ENCODE assay signal across 21 mouse cellular contexts in the genomic region with DNA sequence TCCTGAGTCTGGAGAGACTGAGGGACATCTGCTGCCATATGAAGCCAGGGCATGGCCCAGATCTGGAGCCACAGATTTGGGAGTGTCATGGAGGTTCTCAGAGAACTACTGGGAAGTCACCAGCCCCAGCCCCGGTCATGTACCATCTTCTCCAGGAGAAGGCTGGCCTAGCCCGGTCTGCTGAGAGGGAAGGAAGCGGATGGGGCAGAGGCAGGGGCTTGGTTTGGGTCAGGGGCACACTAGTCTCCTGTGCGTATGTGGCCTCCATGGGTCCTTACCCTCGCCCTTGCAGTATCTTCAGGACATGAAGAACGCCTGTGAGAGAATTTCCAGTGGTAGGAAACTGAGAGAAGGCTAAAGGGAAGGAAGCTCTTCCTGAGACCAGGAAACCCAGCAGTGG. TPM values are rescaled to one million over a fixed set of nuclear protein-coding genes. Genes with fewer than 3 reads are reported as not detected.
"Had no signal": no experiment of that assay in that cellular context is flagged by ENCODE, and none has a peak within 500 bp of the region (broad histone marks: within the 10 kb centered on the region; RNA-seq: fewer than 3 reads in every experiment).

No protein-coding gene starts in this region.

- H3K27ac ChIP-seq: liver, embryonic 14.5 days; lung, embryonic 15.5 days; macrophage; midbrain, embryonic 12.5 days; midbrain, embryonic 15.5 days; neural tube, embryonic 12.5 days; stomach, embryonic 15.5 days; stomach, postnatal 0 days had no signal

- H3K4me2 ChIP-seq: lung, embryonic 15.5 days; midbrain, embryonic 12.5 days; midbrain, embryonic 15.5 days; neural tube, embryonic 12.5 days; stomach, embryonic 15.5 days had no signal

- H3K4me1 ChIP-seq: lung, embryonic 15.5 days; megakaryocyte, embryonic 14.5 days; midbrain, embryonic 15.5 days; neural tube, embryonic 12.5 days; stomach, embryonic 15.5 days had no signal

- H3K27me3 ChIP-seq: lung, embryonic 15.5 days; midbrain, embryonic 12.5 days; midbrain, embryonic 15.5 days; neural tube, embryonic 12.5 days; stomach, embryonic 15.5 days had no signal

- H3K9ac ChIP-seq: liver, embryonic 14.5 days; lung, embryonic 15.5 days; midbrain, embryonic 12.5 days; midbrain, embryonic 15.5 days; neural tube, embryonic 12.5 days; stomach, embryonic 15.5 days had no signal

- ATAC-seq: lung, postnatal 0 days; midbrain, embryonic 15.5 days had no signal

- H3K4me3 ChIP-seq: lung, embryonic 15.5 days; megakaryocyte, embryonic 14.5 days; midbrain, embryonic 12.5 days; midbrain, embryonic 15.5 days; neural tube, embryonic 12.5 days; stomach, embryonic 15.5 days had no signal

- H3K36me3 ChIP-seq: lung, embryonic 15.5 days; midbrain, embryonic 12.5 days; midbrain, embryonic 15.5 days; neural tube, embryonic 12.5 days; stomach, embryonic 15.5 days had no signal

- H3K9me3 ChIP-seq: lung, embryonic 15.5 days; megakaryocyte, embryonic 14.5 days; midbrain, embryonic 12.5 days; midbrain, embryonic 15.5 days; neural tube, embryonic 12.5 days; stomach, embryonic 15.5 days had no signal

- DNase-seq: lung, adult 18-20 months; lung, postnatal 14 days; lung, postnatal 36 days; right cerebral cortex, postnatal 14 days; thymus, adult 2 months; thymus, postnatal 25 days had no signal

RNA-seq across cellular contexts. Expression of gene Fzd9, which starts 39.7 kb away (rescaled TPM):
- total RNA-seq: monocyte, adult 5-6 weeks; neutrophil, adult 5-6 weeks had no signal
- polyA plus RNA-seq: macrophage had no signal

RNA-seq across cellular contexts. Expression of gene Fkbp6, which starts 59.1 kb away (rescaled TPM):
- total RNA-seq: monocyte, adult 5-6 weeks; neutrophil, adult 5-6 weeks had no signal
- polyA plus RNA-seq: liver, embryonic 16.5 days; lung, embryonic 15.5 days; lung, postnatal 0 days; macrophage; midbrain, embryonic 12.5 days; midbrain, embryonic 15.5 days; neural tube, embryonic 12.5 days; neural tube, embryonic 14.5 days; spleen, adult 2 months; thymus, adult 2 months had no signal
